ENCODE assay signal across 10 mouse cellular contexts in genomic region chr6:13286542-13287273, GRCm38 (mm10).
A peak's percentile ranks its signal among the peaks of the same experiment; 100 is the strongest.
DNase-seq lines count a peak whose midpoint lies in the region; ATAC-seq and TF ChIP-seq lines count a peak whose summit lies in the region.
"Had no signal": no experiment of that assay in that cellular context is flagged by ENCODE, and none has a peak within 500 bp of the region (broad histone marks: within the 10 kb centered on the region; RNA-seq: fewer than 3 reads in every experiment).

No protein-coding gene starts in this region.

- H3K9me3 ChIP-seq in limb, embryonic 14.5 days (ENCODE audit: control insufficient read depth, low read length) = no peaks in the 10 kb centered on the region

- no peak overlapping the region for H3K9ac ChIP-seq in limb, embryonic 14.5 days (ENCODE audit: low read depth, low read length, severe bottlenecking)

- peak; percentile 4 for DNase-seq in embryo, embryonic 10 days (ENCODE audit: low spot score)
- DNase-seq in embryo, embryonic 9.5 days (ENCODE audit: extremely low spot score) = no peak
- peak; percentile 42 for DNase-seq in testis, postnatal 10 days (ENCODE audit: low spot score)
- no peak for DNase-seq in testis, postnatal 14 days (ENCODE audit: low spot score)
- DNase-seq in limb, embryonic 14.5 days (ENCODE audit: low spot score) = no peak
- no peak for DNase-seq in thymus, postnatal 0 days (ENCODE audit: low spot score)
- DNase-seq in layer of hippocampus, postnatal 36 days = no peak
- DNase-seq: lung, postnatal 4 days; spleen, adult 18-20 months had no signal

- peak; percentile 36; the same call in 1 of the 2 replicates for ATAC-seq in limb, embryonic 14.5 days (ENCODE audit: low FRiP score, low read depth)
- no peak for ATAC-seq in monocyte, adult 5-6 weeks (replicated peaks; ENCODE audit: insufficient number of reproducible peaks, low FRiP score, low TSS enrichment, poor library complexity, severe bottlenecking)

- no peaks in the 10 kb centered on the region for H3K36me3 ChIP-seq in limb, embryonic 14.5 days (ENCODE audit: control insufficient read depth, insufficient read depth, low read length)

- no peak overlapping the region for H3K4me3 ChIP-seq in limb, embryonic 14.5 days (replicated peaks; ENCODE audit: low read length)

- WGBS in limb, embryonic 14.5 days = 50% methylated on average over 6 of the region's 6 CpGs

- peak overlapping the region; percentile 15; the same call in 1 of the 2 replicates for H3K4me2 ChIP-seq in limb, embryonic 14.5 days (replicated peaks; ENCODE audit: low read depth, low read length, severe bottlenecking)

- TF ChIP-seq POLR2A in limb, embryonic 14.5 days (IDR thresholded peaks at IDR 0.05; ENCODE audit: borderline replicate concordance, extremely low read depth, insufficient read depth, insufficient read length) = no peak

- peaks cover 5% of the 10 kb centered on the region; the same call in 1 of the 2 replicates for H3K4me1 ChIP-seq in limb, embryonic 14.5 days (ENCODE audit: control insufficient read depth, insufficient read depth, low read length)

- H3K27me3 ChIP-seq in limb, embryonic 14.5 days (ENCODE audit: control insufficient read depth, insufficient read depth, low read length) = no peaks in the 10 kb centered on the region

- no peak overlapping the region for H3K27ac ChIP-seq in limb, embryonic 14.5 days (replicated peaks; ENCODE audit: low read depth, low read length)

Comparison
In these comparisons a context has a peak if more than half of its experiments do, and no peak if none do; other contexts are left out.
1. DNase-seq: peak in embryo, embryonic 10 days (single experiment) and testis, postnatal 10 days (single experiment); none in embryo, embryonic 9.5 days (single experiment), testis, postnatal 14 days (single experiment), limb, embryonic 14.5 days (single experiment), thymus, postnatal 0 days (single experiment) and layer of hippocampus, postnatal 36 days (0 of 2).